Mouse (Mus musculus) heart, postnatal 0 days (tissue): ENCODE data around the gene Kcnip4. TPM values are rescaled to one million over a fixed set of nuclear protein-coding genes. Genes with fewer than 3 reads are reported as not detected.

ENCODE experiments used
- ATAC-seq: fragments of 200-750 bp; cut with Nextera tagmentation; 2 replicates; pipeline ENCODE4 v1.8.0; 2017; ENCODE audit warnings: low read depth, moderate number of reproducible peaks, moderate library complexity; ENCODE audit not compliant: insufficient read depth
- DNase-seq: peaks from one replicate; pipeline ENCODE4 v3.0.0-alpha.2; 2016; ENCODE audit warnings: low spot score
- H3K27ac ChIP-seq: fragments of 300-500 bp; sonication (generic); 2 replicates; pipeline ENCODE4 v1.5.1; 2014; ENCODE audit warnings: low read depth, mild to moderate bottlenecking
- H3K27me3 ChIP-seq: fragments of 300-500 bp; sonication (generic); 2 replicates; pipeline ENCODE4 v1.6.1; 2014; ENCODE audit warnings: low read length, mixed read lengths; ENCODE audit not compliant: control insufficient read depth, insufficient read depth
- H3K36me3 ChIP-seq: fragments of 300-500 bp; sonication (generic); replicated peaks from 2 replicates; pipeline ENCODE4 v1.6.1; 2014; ENCODE audit warnings: low read length, mixed read lengths; ENCODE audit not compliant: control insufficient read depth, insufficient read depth
- H3K4me1 ChIP-seq: fragments of 300-500 bp; sonication (generic); 2 replicates; pipeline ENCODE4 v1.6.1; 2014; ENCODE audit warnings: antibody characterized with exemption; ENCODE audit not compliant: control insufficient read depth, insufficient read depth
- H3K4me2 ChIP-seq: fragments of 300-500 bp; sonication (generic); 2 replicates; pipeline ENCODE4 v1.6.1; 2014; ENCODE audit warnings: low read depth, mild to moderate bottlenecking, low read length, moderate library complexity
- H3K4me3 ChIP-seq: fragments of 300-500 bp; sonication (generic); 2 replicates; pipeline ENCODE4 v1.5.1; 2014; ENCODE audit warnings: low read depth, low read length
- H3K9ac ChIP-seq: fragments of 300-500 bp; sonication (generic); replicated peaks from 2 replicates; pipeline ENCODE4 v1.6.1; 2014; ENCODE audit warnings: low read depth, low read length, mixed read lengths
- H3K9me3 ChIP-seq: fragments of 300-500 bp; sonication (generic); replicated peaks from 2 replicates; pipeline ENCODE4 v1.6.1; 2016; ENCODE audit warnings: low read length; ENCODE audit not compliant: control insufficient read depth
- CTCF ChIP-seq: IDR thresholded peaks from 2 replicates; pipeline ENCODE4 v1.5.1; 2016; ENCODE audit warnings: antibody characterized with exemption, control low read depth, low read depth
- EP300 ChIP-seq: IDR thresholded peaks from 2 replicates; pipeline ENCODE4 v1.6.1; 2016; ENCODE audit warnings: antibody characterized with exemption, low read depth
- WGBS: fragments of 180-500 bp; shearing (Covaris S2); extraction: QIAGEN DNeasy Blood & Tissue Kit; methylation state at CpG from one replicate; pipeline ENCODE4 v1.1.7; 2014; 5-methylcytosine and 5-hydroxymethylcytosine counted together
- polyA plus RNA-seq: library from polyadenylated mRNA; unstranded; fragments of >200 nt; fragmentation: Nextera tagmentation; extraction: Ambion mirVana; gene quantifications from 2 replicates; pipeline ENCODE4 v1.2.1, GENCODE M21; 2015
- total RNA-seq: library from RNA; depleted of rRNA; stranded (reverse); fragments of >200 nt; gene quantifications from 2 replicates; pipeline ENCODE4 v1.2.3, GENCODE M21; 2014; ENCODE audit warnings: low replicate concordance

Kcnip4 gene
- total and polyA plus RNA-seq, 2 experiments from 2014 or later: 0.11 TPM; not detected in 1

- DNase-seq: no peak
- no peaks in the 10 kb centered on the region for H3K27me3 ChIP-seq
- H3K4me2 ChIP-seq: no peak overlapping the region
- H3K36me3 ChIP-seq: no peaks in the 10 kb centered on the region
- H3K4me3 ChIP-seq: no peak overlapping the region
- H3K27ac ChIP-seq: no peak overlapping the region
- H3K4me1 ChIP-seq: no peaks in the 10 kb centered on the region
- TF ChIP-seq EP300 (no peak), CTCF (no peak)
- ATAC-seq: no peak
- WGBS: 79% methylated on average over 3 of the region's 3 CpGs
- no peaks in the 10 kb centered on the region for H3K9me3 ChIP-seq
- H3K9ac ChIP-seq: no peak overlapping the region
Observed at GRCm38 (mm10) chr5:48687068-48687467, 837.6 kb downstream of the Kcnip4 start.

- 74% methylated on average over 8 of the region's 8 CpGs for WGBS
- Histone ChIP-seq H3K36me3 (no peaks in the 10 kb centered on the region), H3K27me3 (no peaks in the 10 kb centered on the region), H3K4me2 (no peak overlapping the region), H3K9ac (no peak overlapping the region), H3K4me3 (no peak overlapping the region), H3K9me3 (no peaks in the 10 kb centered on the region), H3K27ac (no peak overlapping the region), H3K4me1 (no peaks in the 10 kb centered on the region)
- ATAC-seq: no peak
- TF ChIP-seq EP300 (no peak), CTCF (no peak)
- DNase-seq: no peak
Observed at GRCm38 (mm10) chr5:48679733-48680595, 844.7 kb downstream of the Kcnip4 start.

- no peak overlapping the region for H3K4me2 ChIP-seq
- no peak overlapping the region for H3K9ac ChIP-seq
- WGBS: 91% methylated on average over 3 of the region's 3 CpGs
- ATAC-seq (no peak), DNase-seq (no peak)
- no peaks in the 10 kb centered on the region for H3K9me3 ChIP-seq
- H3K4me1 ChIP-seq: no peaks in the 10 kb centered on the region
- no peak overlapping the region for H3K4me3 ChIP-seq
- H3K27me3 ChIP-seq: no peaks in the 10 kb centered on the region
- TF ChIP-seq EP300 (no peak), CTCF (no peak)
- H3K27ac ChIP-seq: no peak overlapping the region
- no peaks in the 10 kb centered on the region for H3K36me3 ChIP-seq
Observed at GRCm38 (mm10) chr5:48662504-48662903, 862.2 kb downstream of the Kcnip4 start.

GRCm38 (mm10) chr5:48659975-48660374 is 864.7 kb downstream of the Kcnip4 start:
- Histone ChIP-seq H3K4me1 (no peaks in the 10 kb centered on the region), H3K9me3 (no peaks in the 10 kb centered on the region), H3K27ac (no peak overlapping the region), H3K9ac (no peak overlapping the region), H3K27me3 (no peaks in the 10 kb centered on the region), H3K4me3 (no peak overlapping the region), H3K4me2 (no peak overlapping the region), H3K36me3 (no peaks in the 10 kb centered on the region)
- DNase-seq (no peak), ATAC-seq (no peak)
- WGBS: 86% methylated on average over 3 of the region's 3 CpGs
- TF ChIP-seq CTCF (no peak), EP300 (no peak)

GRCm38 (mm10) chr5:48650496-48650895 is 874.2 kb downstream of the Kcnip4 start:
- DNase-seq (no peak), ATAC-seq (no peak)
- WGBS: 68% methylated on average over 4 of the region's 4 CpGs
- Histone ChIP-seq H3K4me2 (no peak overlapping the region), H3K9me3 (no peaks in the 10 kb centered on the region), H3K4me1 (no peaks in the 10 kb centered on the region), H3K9ac (no peak overlapping the region), H3K27ac (no peak overlapping the region), H3K36me3 (no peaks in the 10 kb centered on the region), H3K27me3 (no peaks in the 10 kb centered on the region), H3K4me3 (no peak overlapping the region)
- TF ChIP-seq CTCF (no peak), EP300 (no peak)
